Mouse (Mus musculus): ENCODE data around the gene Dpf2. TPM values are rescaled to one million over a fixed set of nuclear protein-coding genes. Genes with fewer than 3 reads are reported as not detected.

Dpf2 gene
- 9.0 TPM for polyA plus RNA-seq (2014; fragmentation: Illumina TruSeq; extraction: RNeasy Lipid Tissue Mini Kit (QIAGEN cat#74804); ENCODE audit: low read depth, low replicate concordance)

DNA sequence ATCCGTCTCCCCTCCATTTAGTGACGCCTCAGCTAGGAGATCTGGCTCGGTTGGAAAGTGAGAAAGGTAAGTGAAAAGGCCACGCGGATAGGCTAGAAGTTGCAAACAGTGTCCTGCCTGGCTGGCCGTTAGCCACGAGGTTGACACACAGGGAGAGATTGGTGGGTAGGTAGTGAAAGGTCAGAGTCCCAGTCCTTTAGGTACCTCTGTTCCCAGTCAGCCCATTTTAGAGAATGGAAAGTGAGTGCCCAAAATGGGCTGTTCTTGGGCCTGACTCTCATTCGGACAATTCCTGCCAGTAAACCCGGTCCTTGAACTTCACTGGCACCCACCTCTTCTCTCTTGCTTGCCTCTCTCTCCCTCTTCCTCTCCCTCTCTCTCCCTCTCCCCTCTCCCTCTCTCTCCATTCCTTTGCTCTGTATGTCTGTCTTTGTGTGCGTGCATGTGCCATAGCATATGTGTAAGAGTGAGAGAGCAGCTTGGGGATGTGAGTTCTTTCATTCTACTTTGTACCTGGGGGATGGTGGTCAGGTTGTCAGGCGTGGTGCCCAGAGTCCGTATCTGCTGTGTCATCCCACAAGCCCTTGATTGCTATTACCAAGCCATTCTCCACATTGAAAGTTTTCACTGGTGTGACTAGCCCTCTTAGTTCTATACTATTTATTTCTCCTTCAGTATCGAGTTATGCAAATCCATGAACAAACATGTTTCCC, at the start of gene Dpf2:
Gene Dpf2 (minus strand): TSS at position 4 of the 713 bp plus-strand sequence.

DNA sequence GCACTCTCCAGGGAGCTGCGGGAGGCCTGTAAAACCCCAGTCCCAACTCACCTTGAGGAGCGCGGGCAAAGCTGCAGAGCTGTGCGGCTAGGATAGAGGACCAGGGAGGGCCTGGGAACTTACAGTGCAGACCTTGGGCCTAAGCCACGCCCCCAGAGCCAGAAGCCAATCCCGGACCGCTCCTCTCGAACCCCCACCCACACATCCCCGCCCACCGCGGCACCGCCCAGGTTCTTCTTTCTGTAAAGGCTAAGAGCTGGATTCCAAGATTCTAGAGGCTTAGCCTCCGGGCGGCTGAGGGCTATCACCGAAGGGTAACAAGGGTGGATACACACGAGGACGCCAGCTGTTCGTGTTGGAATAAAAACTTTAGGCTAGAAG, 11.9 kb upstream of the Dpf2 start, which contains the start of gene Cdc42ep2:
Gene Cdc42ep2 (minus strand): TSS at position 104 of the 381 bp plus-strand sequence.

DNA sequence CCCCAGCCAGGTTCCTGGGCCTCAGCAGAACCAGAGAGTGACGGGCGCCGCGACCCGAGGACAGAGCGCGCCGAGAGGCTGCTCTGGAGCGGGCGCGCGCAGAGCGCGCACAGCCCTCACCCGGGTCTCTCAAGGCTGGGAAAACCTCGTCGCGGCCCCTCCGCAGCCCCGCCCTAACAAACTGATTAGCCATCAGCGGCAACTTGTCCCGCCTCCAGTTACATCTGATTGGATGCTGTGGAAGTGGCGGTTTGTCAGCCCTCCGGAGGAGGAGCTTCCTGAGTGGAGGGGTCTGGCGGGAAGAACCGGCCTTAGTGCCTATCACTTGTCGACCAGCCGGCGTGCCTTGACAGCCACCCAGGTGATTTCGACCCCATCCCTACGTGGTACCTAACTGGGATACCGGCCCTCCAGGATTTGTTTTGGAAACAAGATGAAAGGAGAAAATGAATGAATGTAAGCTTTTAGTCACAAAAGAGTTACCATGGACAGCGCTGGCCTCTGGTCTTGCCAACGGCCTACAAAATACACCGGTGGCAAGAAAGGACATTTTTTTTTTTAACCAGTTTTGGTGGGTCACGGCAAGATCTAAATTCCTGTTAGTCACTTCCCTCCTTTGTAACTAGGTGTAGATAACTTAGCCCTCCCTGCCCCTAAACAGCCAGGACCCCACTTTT, 18.7 kb downstream of the Dpf2 start, which contains the start of gene Tigd3:
Gene Tigd3 (minus strand): TSS at position 148 of the 677 bp plus-strand sequence.

DNA sequence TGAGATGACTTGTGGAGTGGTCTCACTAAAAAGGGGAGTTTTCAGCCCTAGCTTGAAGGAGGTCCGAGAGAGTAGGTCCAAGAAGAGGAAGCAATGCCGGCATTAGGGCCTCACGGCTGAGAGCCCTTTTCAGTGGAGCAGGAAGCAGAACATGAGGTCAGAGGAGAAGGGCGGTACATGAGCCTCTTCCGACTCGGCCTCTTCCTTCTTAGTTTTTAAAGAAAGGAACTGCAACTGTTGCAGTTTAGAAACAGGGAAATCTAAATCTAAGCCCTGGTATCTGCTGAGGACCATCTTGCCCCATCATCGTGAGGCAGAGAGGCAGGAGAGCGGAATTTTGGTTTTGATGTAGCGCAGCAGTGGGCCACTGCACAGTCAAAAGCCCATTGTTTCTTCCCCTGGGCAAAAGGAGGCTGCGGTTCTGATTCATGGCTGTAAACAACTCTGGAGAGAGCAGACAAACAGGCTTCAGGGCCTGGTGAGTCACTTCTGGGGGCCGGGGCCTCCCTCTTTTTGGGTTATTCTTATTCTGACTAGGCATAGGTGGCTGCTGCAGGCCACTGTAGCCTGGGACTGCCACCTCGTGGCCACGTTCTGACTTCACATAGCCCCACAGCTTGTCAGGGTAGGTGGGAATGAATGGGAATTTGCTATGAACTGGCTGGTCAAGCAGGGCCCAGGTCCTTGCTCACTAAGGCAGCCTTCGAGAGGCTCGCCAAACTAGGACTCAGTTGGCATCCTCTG, 35.0 kb downstream of the Dpf2 start, which contains the start of gene Slc25a45:
Gene Slc25a45 (plus strand): TSS at position 191 of the 744 bp plus-strand sequence.

GRCm38 (mm10) chr19:5874969-5875480, 37.8 kb downstream of the Dpf2 start, which contains the start of gene Frmd8:
Frmd8 (minus strand) TSS chr19:5875274.

Other genes starting within 250 kb of the Dpf2 start
- 0.07 TPM for gene Sipa1, start 249.3 kb downstream of the Dpf2 start, polyA plus RNA-seq (2014; fragmentation: Illumina TruSeq; extraction: RNeasy Lipid Tissue Mini Kit (QIAGEN cat#74804); ENCODE audit: low read depth, low replicate concordance)
- 2.6 TPM for gene Map3k11, start 224.3 kb downstream of the Dpf2 start, polyA plus RNA-seq (2014; fragmentation: Illumina TruSeq; extraction: RNeasy Lipid Tissue Mini Kit (QIAGEN cat#74804); ENCODE audit: low read depth, low replicate concordance)
- gene Pcnx3, start 224.1 kb downstream of the Dpf2 start, polyA plus RNA-seq (2014; fragmentation: Illumina TruSeq; extraction: RNeasy Lipid Tissue Mini Kit (QIAGEN cat#74804); ENCODE audit: low read depth, low replicate concordance), result 0.55 TPM
- not detected for gene Kcnk7, start 208.6 kb downstream of the Dpf2 start, polyA plus RNA-seq (2014; fragmentation: Illumina TruSeq; extraction: RNeasy Lipid Tissue Mini Kit (QIAGEN cat#74804); ENCODE audit: low read depth, low replicate concordance)
- gene Ehbp1l1, start 186.7 kb downstream of the Dpf2 start, polyA plus RNA-seq (2014; fragmentation: Illumina TruSeq; extraction: RNeasy Lipid Tissue Mini Kit (QIAGEN cat#74804); ENCODE audit: low read depth, low replicate concordance), result 3.6 TPM
- 4.0 TPM for gene Fam89b, start 183.4 kb downstream of the Dpf2 start, polyA plus RNA-seq (2014; fragmentation: Illumina TruSeq; extraction: RNeasy Lipid Tissue Mini Kit (QIAGEN cat#74804); ENCODE audit: low read depth, low replicate concordance)
- 0.53 TPM for gene Ltbp3, start 172.1 kb downstream of the Dpf2 start, polyA plus RNA-seq (2014; fragmentation: Illumina TruSeq; extraction: RNeasy Lipid Tissue Mini Kit (QIAGEN cat#74804); ENCODE audit: low read depth, low replicate concordance)
- 0.52 TPM for gene Scyl1, start 141.6 kb downstream of the Dpf2 start, polyA plus RNA-seq (2014; fragmentation: Illumina TruSeq; extraction: RNeasy Lipid Tissue Mini Kit (QIAGEN cat#74804); ENCODE audit: low read depth, low replicate concordance)
- gene Frmd8, start 37.7 kb downstream of the Dpf2 start, polyA plus RNA-seq (2014; fragmentation: Illumina TruSeq; extraction: RNeasy Lipid Tissue Mini Kit (QIAGEN cat#74804); ENCODE audit: low read depth, low replicate concordance), result 3.8 TPM
- gene Slc25a45, start 35.2 kb downstream of the Dpf2 start, polyA plus RNA-seq (2014; fragmentation: Illumina TruSeq; extraction: RNeasy Lipid Tissue Mini Kit (QIAGEN cat#74804); ENCODE audit: low read depth, low replicate concordance), result 2.8 TPM
- 0.38 TPM for gene Tigd3, start 18.9 kb downstream of the Dpf2 start, polyA plus RNA-seq (2014; fragmentation: Illumina TruSeq; extraction: RNeasy Lipid Tissue Mini Kit (QIAGEN cat#74804); ENCODE audit: low read depth, low replicate concordance)
- gene Cdc42ep2, start 11.8 kb upstream of the Dpf2 start, polyA plus RNA-seq (2014; fragmentation: Illumina TruSeq; extraction: RNeasy Lipid Tissue Mini Kit (QIAGEN cat#74804); ENCODE audit: low read depth, low replicate concordance), result 0.11 TPM
- gene Pola2, start 51.2 kb upstream of the Dpf2 start, polyA plus RNA-seq (2014; fragmentation: Illumina TruSeq; extraction: RNeasy Lipid Tissue Mini Kit (QIAGEN cat#74804); ENCODE audit: low read depth, low replicate concordance), result 7.6 TPM
- not detected for gene Slc22a20, start 73.1 kb upstream of the Dpf2 start, polyA plus RNA-seq (2014; fragmentation: Illumina TruSeq; extraction: RNeasy Lipid Tissue Mini Kit (QIAGEN cat#74804); ENCODE audit: low read depth, low replicate concordance)
- 0.24 TPM for gene Capn1, start 102.9 kb upstream of the Dpf2 start, polyA plus RNA-seq (2014; fragmentation: Illumina TruSeq; extraction: RNeasy Lipid Tissue Mini Kit (QIAGEN cat#74804); ENCODE audit: low read depth, low replicate concordance)
- 1.3 TPM for gene Syvn1, start 133.6 kb upstream of the Dpf2 start, polyA plus RNA-seq (2014; fragmentation: Illumina TruSeq; extraction: RNeasy Lipid Tissue Mini Kit (QIAGEN cat#74804); ENCODE audit: low read depth, low replicate concordance)
- 9.4 TPM for gene Mrpl49, start 144.8 kb upstream of the Dpf2 start, polyA plus RNA-seq (2014; fragmentation: Illumina TruSeq; extraction: RNeasy Lipid Tissue Mini Kit (QIAGEN cat#74804); ENCODE audit: low read depth, low replicate concordance)
- 25.7 TPM for gene Fau, start 144.8 kb upstream of the Dpf2 start, polyA plus RNA-seq (2014; fragmentation: Illumina TruSeq; extraction: RNeasy Lipid Tissue Mini Kit (QIAGEN cat#74804); ENCODE audit: low read depth, low replicate concordance)
- gene Znhit2, start 148.2 kb upstream of the Dpf2 start, polyA plus RNA-seq (2014; fragmentation: Illumina TruSeq; extraction: RNeasy Lipid Tissue Mini Kit (QIAGEN cat#74804); ENCODE audit: low read depth, low replicate concordance), result 0.66 TPM
- 1.6 TPM for gene Tm7sf2, start 155.4 kb upstream of the Dpf2 start, polyA plus RNA-seq (2014; fragmentation: Illumina TruSeq; extraction: RNeasy Lipid Tissue Mini Kit (QIAGEN cat#74804); ENCODE audit: low read depth, low replicate concordance)
- gene Vps51, start 164.2 kb upstream of the Dpf2 start, polyA plus RNA-seq (2014; fragmentation: Illumina TruSeq; extraction: RNeasy Lipid Tissue Mini Kit (QIAGEN cat#74804); ENCODE audit: low read depth, low replicate concordance), result 8.3 TPM
- 14.1 TPM for gene Tmem262, start 167.0 kb upstream of the Dpf2 start, polyA plus RNA-seq (2014; fragmentation: Illumina TruSeq; extraction: RNeasy Lipid Tissue Mini Kit (QIAGEN cat#74804); ENCODE audit: low read depth, low replicate concordance)
- gene Gm28374, start 169.2 kb upstream of the Dpf2 start, polyA plus RNA-seq (2014; fragmentation: Illumina TruSeq; extraction: RNeasy Lipid Tissue Mini Kit (QIAGEN cat#74804); ENCODE audit: low read depth, low replicate concordance), result not detected
- 1.3 TPM for gene Zfpl1, start 171.9 kb upstream of the Dpf2 start, polyA plus RNA-seq (2014; fragmentation: Illumina TruSeq; extraction: RNeasy Lipid Tissue Mini Kit (QIAGEN cat#74804); ENCODE audit: low read depth, low replicate concordance)
- 10.9 TPM for gene Cdca5, start 172.0 kb upstream of the Dpf2 start, polyA plus RNA-seq (2014; fragmentation: Illumina TruSeq; extraction: RNeasy Lipid Tissue Mini Kit (QIAGEN cat#74804); ENCODE audit: low read depth, low replicate concordance)
- gene AC131692.1, start 181.4 kb upstream of the Dpf2 start, polyA plus RNA-seq (2014; fragmentation: Illumina TruSeq; extraction: RNeasy Lipid Tissue Mini Kit (QIAGEN cat#74804); ENCODE audit: low read depth, low replicate concordance), result 56.3 TPM
- 0.13 TPM for gene Naaladl1, start 192.8 kb upstream of the Dpf2 start, polyA plus RNA-seq (2014; fragmentation: Illumina TruSeq; extraction: RNeasy Lipid Tissue Mini Kit (QIAGEN cat#74804); ENCODE audit: low read depth, low replicate concordance)
- gene Sac3d1, start 205.6 kb upstream of the Dpf2 start, polyA plus RNA-seq (2014; fragmentation: Illumina TruSeq; extraction: RNeasy Lipid Tissue Mini Kit (QIAGEN cat#74804); ENCODE audit: low read depth, low replicate concordance), result 1.2 TPM
- gene Snx15, start 215.3 kb upstream of the Dpf2 start, polyA plus RNA-seq (2014; fragmentation: Illumina TruSeq; extraction: RNeasy Lipid Tissue Mini Kit (QIAGEN cat#74804); ENCODE audit: low read depth, low replicate concordance), result 2.1 TPM
- not detected for gene Batf2, start 228.0 kb upstream of the Dpf2 start, polyA plus RNA-seq (2014; fragmentation: Illumina TruSeq; extraction: RNeasy Lipid Tissue Mini Kit (QIAGEN cat#74804); ENCODE audit: low read depth, low replicate concordance)
- gene Arl2, start 228.5 kb upstream of the Dpf2 start, polyA plus RNA-seq (2014; fragmentation: Illumina TruSeq; extraction: RNeasy Lipid Tissue Mini Kit (QIAGEN cat#74804); ENCODE audit: low read depth, low replicate concordance), result 2.2 TPM